Mouse (Mus musculus) heart, adult 2 months (tissue): ENCODE measurements around the gene Pkd2l1.

ENCODE experiments used
- CTCF ChIP-seq: fragments of 200-600 bp; IDR thresholded peaks from 2 replicates; pipeline ENCODE4 v1.8.1; 2022; ENCODE audit warnings: antibody characterized with exemption, mild to moderate bottlenecking, moderate library complexity
- EP300 ChIP-seq: fragments of 200-500 bp; IDR thresholded peaks from 2 replicates; pipeline ENCODE4 v1.6.1; 2011; ENCODE audit warnings: low read depth, low read length, control low read depth; ENCODE audit not compliant: insufficient read depth
- POLR2A ChIP-seq: fragments of 200-500 bp; IDR thresholded peaks from 2 replicates; pipeline ENCODE4 v1.6.1; 2011; ENCODE audit warnings: mild to moderate bottlenecking, low read depth, low read length, control low read depth; ENCODE audit not compliant: insufficient read depth

DNA sequence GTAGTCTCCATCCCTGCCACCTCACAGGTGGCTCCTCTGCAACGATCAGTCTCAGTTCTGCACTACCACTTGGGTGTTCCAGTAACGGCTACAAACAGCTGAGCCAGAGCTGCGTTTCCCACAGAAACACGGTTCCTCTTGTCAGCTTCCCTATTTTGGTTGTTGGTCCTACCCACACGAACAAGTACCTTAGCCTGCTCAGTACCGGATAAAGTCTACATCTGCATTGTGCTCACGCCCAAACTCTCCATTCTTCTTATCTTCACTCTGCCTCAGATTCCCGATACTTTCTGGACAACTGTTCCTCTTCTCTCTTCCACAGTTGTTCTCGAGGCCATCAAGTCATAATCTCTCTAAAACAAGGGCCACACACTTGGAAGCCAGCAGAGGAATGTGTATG is 47.9 kb downstream of the Pkd2l1 start:
- TF ChIP-seq POLR2A: no peak
- no peak for TF ChIP-seq CTCF
- no peak for TF ChIP-seq EP300
